Mouse (Mus musculus): ENCODE data around the gene Tas2r121. TPM values are rescaled to one million over a fixed set of nuclear protein-coding genes. Genes with fewer than 3 reads are reported as not detected.
"Not testable (repeated sequence)": the region's sequence is repeated elsewhere in the genome, so short reads cannot be mapped to it uniquely, and the experiment has no call there.

The Tas2r121 gene
- not detected in 2 replicates for polyA plus RNA-seq (2016; fragmentation: Nextera tagmentation; extraction: Ambion mirVana)

GRCm38 (mm10) chr6:132700907-132701306, at the start of gene Tas2r121:
Tas2r121 (minus strand) TSS chr6:132701007.
- H3K27ac ChIP-seq = no peak within 1 kb of the TSS
- no peak within 1 kb of the TSS for H3K4me2 ChIP-seq (replicated peaks)
- no peak for ATAC-seq (ENCODE audit: insufficient number of reproducible peaks, insufficient read depth, low FRiP score, low TSS enrichment)
- no peak within 1 kb of the TSS for H3K4me3 ChIP-seq
- H3K9me3 ChIP-seq = no peaks in the 10 kb centered on the region
- H3K27me3 ChIP-seq = no peaks in the 10 kb centered on the region
- no peak within 1 kb of the TSS for H3K9ac ChIP-seq
- 67% methylated on average over 1 of the region's 1 CpGs for WGBS
- no peaks in the 10 kb centered on the region for H3K4me1 ChIP-seq
- no peaks in the 10 kb centered on the region for H3K36me3 ChIP-seq

DNA sequence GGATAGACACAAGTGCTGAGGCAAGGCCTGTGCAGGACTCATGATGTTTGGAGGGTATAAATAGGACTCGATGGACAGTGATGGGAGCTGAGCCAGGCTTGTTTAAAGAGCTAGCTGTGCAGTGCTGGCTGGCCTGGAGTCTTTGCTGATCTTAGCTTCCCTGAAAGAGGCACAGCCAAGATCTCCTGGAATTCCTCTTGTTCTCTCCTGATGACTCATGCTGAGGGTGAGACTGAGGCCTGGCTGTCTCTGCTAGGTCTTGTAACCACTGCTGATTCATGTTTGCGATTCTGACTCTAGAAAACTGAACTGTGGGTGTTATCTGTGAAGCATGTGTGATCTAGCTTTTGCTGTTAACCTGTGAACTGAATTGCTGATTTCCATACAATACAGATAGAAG, 49.4 kb upstream of the Tas2r121 start:
- no peaks in the 10 kb centered on the region for H3K4me1 ChIP-seq
- no peak for ATAC-seq (ENCODE audit: insufficient number of reproducible peaks, insufficient read depth, low FRiP score, low TSS enrichment)
- no peaks in the 10 kb centered on the region for H3K36me3 ChIP-seq
- H3K4me2 ChIP-seq (replicated peaks) = no peak overlapping the region
- no peak overlapping the region for H3K9ac ChIP-seq
- H3K9me3 ChIP-seq = no peaks in the 10 kb centered on the region
- WGBS = 88% methylated on average over 2 of the region's 2 CpGs
- no peak overlapping the region for H3K27ac ChIP-seq
- no peaks in the 10 kb centered on the region for H3K27me3 ChIP-seq
- no peak overlapping the region for H3K4me3 ChIP-seq

GRCm38 (mm10) chr6:132737935-132738334, 37.1 kb upstream of the Tas2r121 start, which contains the start of gene Tas2r115:
Tas2r115 (minus strand) TSS chr6:132738035.
- no peaks in the 10 kb centered on the region for H3K9me3 ChIP-seq
- H3K9ac ChIP-seq = no peak within 1 kb of the TSS
- H3K27ac ChIP-seq = no peak within 1 kb of the TSS
- no peak within 1 kb of the TSS for H3K4me2 ChIP-seq (replicated peaks)
- no peaks in the 10 kb centered on the region for H3K36me3 ChIP-seq
- H3K4me3 ChIP-seq = no peak within 1 kb of the TSS
- H3K27me3 ChIP-seq = no peaks in the 10 kb centered on the region
- H3K4me1 ChIP-seq = no peaks in the 10 kb centered on the region
- ATAC-seq (ENCODE audit: insufficient number of reproducible peaks, insufficient read depth, low FRiP score, low TSS enrichment) = no peak
- WGBS = 79% methylated on average over 2 of the region's 2 CpGs

DNA sequence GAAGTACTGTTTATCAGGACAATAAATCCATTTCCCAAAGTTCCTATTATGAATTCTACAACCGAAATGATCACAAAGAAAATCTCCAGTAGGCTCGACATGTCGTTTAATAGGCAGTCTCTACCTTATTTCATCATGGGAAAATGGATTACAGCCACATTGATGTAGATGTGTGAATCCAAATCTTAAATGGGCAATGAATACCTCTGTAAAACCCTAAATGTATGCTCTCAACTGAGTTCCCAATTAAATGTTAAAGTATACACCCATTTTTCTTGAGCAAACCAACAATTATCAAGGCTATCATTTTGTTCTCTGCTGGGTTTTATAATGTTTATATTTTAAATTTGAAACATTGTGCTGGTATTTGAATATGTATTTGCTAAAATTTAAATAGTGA, 11.0 kb upstream of the Tas2r121 start, which contains the start of gene Tas2r122:
TSS of gene Tas2r122 (minus strand) at position 101 of the 400 bp plus-strand sequence.
- Histone ChIP-seq H3K9me3 (no peaks in the 10 kb centered on the region), H3K4me3 (no peak within 1 kb of the TSS), H3K4me2 (replicated peaks) (no peak within 1 kb of the TSS), H3K4me1 (no peaks in the 10 kb centered on the region), H3K36me3 (no peaks in the 10 kb centered on the region), H3K27me3 (no peaks in the 10 kb centered on the region), H3K27ac (no peak within 1 kb of the TSS), H3K9ac (no peak within 1 kb of the TSS)
- no peak for ATAC-seq (ENCODE audit: insufficient number of reproducible peaks, insufficient read depth, low FRiP score, low TSS enrichment)
- 71% methylated on average over 3 of the region's 3 CpGs for WGBS

DNA sequence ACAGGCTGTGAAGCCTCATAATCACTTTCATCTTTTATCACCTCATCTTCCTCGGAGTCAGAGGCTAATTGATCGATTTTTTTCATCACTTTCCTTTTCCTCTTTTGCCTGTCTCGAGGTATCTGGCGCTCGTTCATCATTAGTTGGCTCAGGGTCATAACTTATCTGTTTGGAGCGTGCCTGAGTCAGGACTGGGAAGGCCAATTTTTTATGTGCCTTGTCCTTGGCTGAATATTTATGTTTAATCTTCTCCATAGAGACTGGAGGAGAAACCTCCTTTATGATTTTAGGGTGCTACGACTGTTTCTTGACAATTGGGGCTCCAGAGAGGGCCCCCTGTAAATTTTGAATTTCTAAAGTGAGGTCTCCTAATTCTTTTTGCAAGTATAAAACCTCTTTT, 9.2 kb downstream of the Tas2r121 start:
- WGBS = 81% methylated on average over 7 of the region's 7 CpGs
- H3K4me3 ChIP-seq; H3K27me3 ChIP-seq; H3K36me3 ChIP-seq; H3K9ac ChIP-seq; H3K4me2 ChIP-seq (replicated peaks); H3K4me1 ChIP-seq; H3K9me3 ChIP-seq; H3K27ac ChIP-seq; ATAC-seq (ENCODE audit: insufficient number of reproducible peaks, insufficient read depth, low FRiP score, low TSS enrichment): not testable (repeated sequence)

DNA sequence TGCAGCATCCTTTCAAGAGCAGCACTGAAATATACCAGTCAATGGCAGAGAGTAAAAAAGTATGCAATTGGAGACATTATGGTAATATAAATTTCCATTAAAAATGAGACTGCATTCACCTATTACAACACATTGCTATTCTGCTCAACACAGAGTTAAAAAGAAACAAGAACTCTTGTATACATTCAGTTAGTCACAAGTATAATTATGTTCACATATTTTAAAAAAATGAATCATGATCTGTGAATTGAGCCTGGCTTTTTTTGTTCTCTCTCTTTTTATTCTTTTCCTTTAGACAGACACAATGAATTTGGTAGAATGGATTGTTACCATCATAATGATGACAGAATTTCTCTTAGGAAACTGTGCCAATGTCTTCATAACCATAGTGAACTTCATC, 44.2 kb downstream of the Tas2r121 start, which contains the start of gene Tas2r120:
TSS of gene Tas2r120 (plus strand) at position 301 of the 400 bp plus-strand sequence.
- H3K9me3 ChIP-seq = no peaks in the 10 kb centered on the region
- no peak for ATAC-seq (ENCODE audit: insufficient number of reproducible peaks, insufficient read depth, low FRiP score, low TSS enrichment)
- no peaks in the 10 kb centered on the region for H3K4me1 ChIP-seq
- no peak within 1 kb of the TSS for H3K27ac ChIP-seq
- no peak within 1 kb of the TSS for H3K4me3 ChIP-seq
- H3K36me3 ChIP-seq = no peaks in the 10 kb centered on the region
- no peaks in the 10 kb centered on the region for H3K27me3 ChIP-seq
- H3K9ac ChIP-seq = no peak within 1 kb of the TSS
- H3K4me2 ChIP-seq (replicated peaks) = no peak within 1 kb of the TSS

DNA sequence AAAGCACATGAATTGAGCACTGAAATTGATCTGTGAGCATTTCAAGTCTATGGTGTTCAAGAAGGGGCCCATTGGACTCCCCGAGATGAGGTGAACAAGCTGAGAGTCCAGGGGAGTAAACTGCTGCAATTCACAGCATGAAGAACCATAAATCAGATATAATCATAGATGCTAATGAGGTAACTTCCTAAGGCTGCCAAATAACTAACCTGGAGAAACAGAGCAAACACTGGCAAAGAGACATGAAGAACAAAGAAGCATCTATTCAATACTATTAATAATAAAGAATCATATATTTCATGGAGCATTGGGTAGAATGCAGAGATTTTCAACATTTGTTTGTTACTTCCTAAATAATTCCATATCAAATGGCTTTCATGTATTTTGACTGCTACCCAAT, 49.4 kb downstream of the Tas2r121 start, which contains the start of gene A630073D07Rik:
TSS of gene A630073D07Rik (minus strand) at position 101 of the 400 bp plus-strand sequence.
- no peak for ATAC-seq (ENCODE audit: insufficient number of reproducible peaks, insufficient read depth, low FRiP score, low TSS enrichment)
- Histone ChIP-seq H3K36me3 (no peaks in the 10 kb centered on the region), H3K9ac (no peak within 1 kb of the TSS), H3K4me3 (no peak within 1 kb of the TSS), H3K27ac (no peak within 1 kb of the TSS), H3K4me1 (no peaks in the 10 kb centered on the region), H3K27me3 (no peaks in the 10 kb centered on the region), H3K9me3 (no peaks in the 10 kb centered on the region), H3K4me2 (replicated peaks) (no peak within 1 kb of the TSS)
- 86% methylated on average over 1 of the region's 1 CpGs for WGBS

Other genes starting within 250 kb of the Tas2r121 start
- not detected in 2 replicates for gene Prh1, start 131.2 kb downstream of the Tas2r121 start, polyA plus RNA-seq (2016; fragmentation: Nextera tagmentation; extraction: Ambion mirVana)
- gene Prp2, start 105.1 kb downstream of the Tas2r121 start, polyA plus RNA-seq (2016; fragmentation: Nextera tagmentation; extraction: Ambion mirVana) = not detected in 2 replicates
- gene A630073D07Rik, start 49.5 kb downstream of the Tas2r121 start, polyA plus RNA-seq (2016; fragmentation: Nextera tagmentation; extraction: Ambion mirVana) = not detected in 2 replicates
- gene Tas2r120, start 44.1 kb downstream of the Tas2r121 start, polyA plus RNA-seq (2016; fragmentation: Nextera tagmentation; extraction: Ambion mirVana) = not detected in 2 replicates
- gene Tas2r122, start 10.9 kb upstream of the Tas2r121 start, polyA plus RNA-seq (2016; fragmentation: Nextera tagmentation; extraction: Ambion mirVana) = not detected in 2 replicates
- not detected in 2 replicates for gene Tas2r115, start 37.0 kb upstream of the Tas2r121 start, polyA plus RNA-seq (2016; fragmentation: Nextera tagmentation; extraction: Ambion mirVana)
- gene Tas2r124, start 53.7 kb upstream of the Tas2r121 start, polyA plus RNA-seq (2016; fragmentation: Nextera tagmentation; extraction: Ambion mirVana) = not detected in 2 replicates
- gene Tas2r102, start 61.1 kb upstream of the Tas2r121 start, polyA plus RNA-seq (2016; fragmentation: Nextera tagmentation; extraction: Ambion mirVana) = not detected in 2 replicates
- not detected in 2 replicates for gene Tas2r136, start 77.2 kb upstream of the Tas2r121 start, polyA plus RNA-seq (2016; fragmentation: Nextera tagmentation; extraction: Ambion mirVana)
- not detected in 2 replicates for gene Tas2r117, start 101.8 kb upstream of the Tas2r121 start, polyA plus RNA-seq (2016; fragmentation: Nextera tagmentation; extraction: Ambion mirVana)
- gene Tas2r123, start 146.1 kb upstream of the Tas2r121 start, polyA plus RNA-seq (2016; fragmentation: Nextera tagmentation; extraction: Ambion mirVana) = not detected in 2 replicates
- gene Tas2r116, start 154.4 kb upstream of the Tas2r121 start, polyA plus RNA-seq (2016; fragmentation: Nextera tagmentation; extraction: Ambion mirVana) = not detected in 2 replicates
- not detected in 2 replicates for gene Tas2r110, start 167.0 kb upstream of the Tas2r121 start, polyA plus RNA-seq (2016; fragmentation: Nextera tagmentation; extraction: Ambion mirVana)
- not detected in 2 replicates for gene Tas2r113, start 192.0 kb upstream of the Tas2r121 start, polyA plus RNA-seq (2016; fragmentation: Nextera tagmentation; extraction: Ambion mirVana)
- gene Tas2r125, start 208.6 kb upstream of the Tas2r121 start, polyA plus RNA-seq (2016; fragmentation: Nextera tagmentation; extraction: Ambion mirVana) = not detected in 2 replicates